Mouse (Mus musculus) heart, embryonic 16.5 days (tissue): ENCODE data around the gene Clec2g. TPM values are rescaled to one million over a fixed set of nuclear protein-coding genes. Genes with fewer than 3 reads are reported as not detected.

Experiments
- ATAC-seq: fragments of 200-750 bp; cut with Nextera tagmentation; replicated peaks from 2 replicates; pipeline ENCODE4 v1.8.0; 2017; ENCODE audit warnings: moderate number of reproducible peaks; ENCODE audit not compliant: insufficient read depth, low FRiP score; ENCODE audit errors: extremely low read depth
- H3K27ac ChIP-seq: fragments of 300-500 bp; sonication (generic); 2 replicates; pipeline ENCODE4 v1.5.1; 2014; ENCODE audit warnings: mild to moderate bottlenecking, low read length, control low read depth, moderate library complexity
- H3K27me3 ChIP-seq: fragments of 300-500 bp; sonication (generic); 2 replicates; pipeline ENCODE4 v1.6.1; 2014; ENCODE audit warnings: low read length, mixed read lengths; ENCODE audit not compliant: control insufficient read depth, insufficient read depth
- H3K36me3 ChIP-seq: fragments of 300-500 bp; sonication (generic); 2 replicates; pipeline ENCODE4 v1.6.1; 2014; ENCODE audit not compliant: control insufficient read depth, insufficient read depth
- H3K4me1 ChIP-seq: fragments of 300-500 bp; sonication (generic); 2 replicates; pipeline ENCODE4 v1.6.1; 2014; ENCODE audit warnings: low read length, mixed read lengths; ENCODE audit not compliant: control insufficient read depth, insufficient read depth
- H3K4me2 ChIP-seq: fragments of 300-500 bp; sonication (generic); 2 replicates; pipeline ENCODE4 v1.6.1; 2014; ENCODE audit warnings: low read depth, mild to moderate bottlenecking, control low read depth, low read length
- H3K4me3 ChIP-seq: fragments of 300-500 bp; sonication (generic); 2 replicates; pipeline ENCODE4 v1.5.1; 2014; ENCODE audit warnings: mild to moderate bottlenecking, control low read depth, low read length
- H3K9ac ChIP-seq: fragments of 300-500 bp; sonication (generic); 2 replicates; pipeline ENCODE4 v1.6.1; 2014; ENCODE audit warnings: low read length, control low read depth
- H3K9me3 ChIP-seq: fragments of 300-500 bp; sonication (generic); replicated peaks from 2 replicates; pipeline ENCODE4 v1.6.1; 2016; ENCODE audit warnings: low read length; ENCODE audit not compliant: control insufficient read depth
- WGBS: fragments of 180-500 bp; shearing (Covaris S2); extraction: QIAGEN DNeasy Blood & Tissue Kit; methylation state at CpG from one replicate; pipeline ENCODE4 v1.1.7; 2014; 5-methylcytosine and 5-hydroxymethylcytosine counted together
- microRNA-seq: library from miRNA; unstranded; fragments of <30 nt; microRNA quantifications from one replicate; pipeline ENCODE4, GENCODE M21; 2017
- polyA plus RNA-seq: library from polyadenylated mRNA; unstranded; fragments of >200 nt; fragmentation: Nextera tagmentation; extraction: Ambion mirVana; gene quantifications from 2 replicates; pipeline ENCODE4 v1.2.1, GENCODE M21; 2015

The Clec2g gene
- polyA plus RNA-seq, 1 experiment from 2014 or later, result not detected

- no peak overlapping the region for H3K4me2 ChIP-seq
- H3K4me1 ChIP-seq, result no peaks in the 10 kb centered on the region
- H3K9me3 ChIP-seq, result no peaks in the 10 kb centered on the region
- no peak for ATAC-seq
- no peak overlapping the region for H3K9ac ChIP-seq
- H3K4me3 ChIP-seq, result no peak overlapping the region
- WGBS, result 54% methylated on average over 6 of the region's 6 CpGs
- H3K27me3 ChIP-seq, result no peaks in the 10 kb centered on the region
- H3K27ac ChIP-seq, result no peak overlapping the region
- no peaks in the 10 kb centered on the region for H3K36me3 ChIP-seq
These were observed 96.1 kb downstream of the Clec2g start for GRCm38 (mm10) chr6:129030175-129030824.

- Histone ChIP-seq H3K9ac (no peak overlapping the region), H3K27me3 (no peaks in the 10 kb centered on the region), H3K36me3 (no peaks in the 10 kb centered on the region), H3K27ac (no peak overlapping the region), H3K4me3 (no peak overlapping the region), H3K4me1 (no peaks in the 10 kb centered on the region), H3K9me3 (no peaks in the 10 kb centered on the region), H3K4me2 (no peak overlapping the region)
- WGBS, result 71% methylated on average over 2 of the region's 2 CpGs
- ATAC-seq, result no peak
These were observed 96.8 kb downstream of the Clec2g start for GRCm38 (mm10) chr6:129030964-129031363.

GRCm38 (mm10) chr6:129033397-129033796 is 99.2 kb downstream of the Clec2g start:
- Histone ChIP-seq H3K9me3 (no peaks in the 10 kb centered on the region), H3K4me3 (no peak overlapping the region), H3K27ac (no peak overlapping the region), H3K4me1 (no peaks in the 10 kb centered on the region), H3K36me3 (no peaks in the 10 kb centered on the region), H3K27me3 (no peaks in the 10 kb centered on the region), H3K9ac (no peak overlapping the region), H3K4me2 (no peak overlapping the region)
- ATAC-seq, result no peak
- WGBS, result 69% methylated on average over 2 of the region's 2 CpGs

Small RNAs within 50 kb of the gene (microRNA-seq; reads per million reads assigned to microRNA genes)
- gene Gm27336, result not detected
- gene Mir7649, result not detected

Other genes starting within 250 kb of the Clec2g start
- not detected in 2 replicates for gene Klrb1, start 211.3 kb upstream of the Clec2g start, polyA plus RNA-seq
- gene Klrb1c, start 145.2 kb upstream of the Clec2g start, polyA plus RNA-seq, result 0.16 and 0.39 TPM in 2 replicates
- gene Gm44511, start 108.1 kb upstream of the Clec2g start, polyA plus RNA-seq, result 0.26 TPM in 1 of 2 replicates, not detected in the other
- 0.17 and 0.49 TPM in 2 replicates for gene Klrb1b, start 108.0 kb upstream of the Clec2g start, polyA plus RNA-seq
- 0.29 and 1.2 TPM in 2 replicates for gene Clec2i, start 46.8 kb upstream of the Clec2g start, polyA plus RNA-seq
- gene BC035044, start 43.3 kb upstream of the Clec2g start, polyA plus RNA-seq, result 1.7 and 5.3 TPM in 2 replicates
- 0.54 and 0.55 TPM in 2 replicates for gene Klrb1f, start 111.5 kb downstream of the Clec2g start, polyA plus RNA-seq
- gene Clec2e, start 166.5 kb downstream of the Clec2g start, polyA plus RNA-seq, result 0.24 TPM in 1 of 2 replicates, not detected in the other
- 0.56 and 0.98 TPM in 2 replicates for gene Clec2d, start 246.2 kb downstream of the Clec2g start, polyA plus RNA-seq